Mouse (Mus musculus) megakaryocyte, embryonic 14.5 days (primary cell): ENCODE measurements at regions not wholly inside any gene's neighbourhood (a gene's known extent, or its start where the extent isn't known, plus 50 kb on each side); places are given as distances from the start of the nearest gene placed in this dataset.

Source experiments
- FLI1 ChIP-seq: IDR thresholded peaks from 2 replicates; pipeline ENCODE4 v1.6.1; 2012; ENCODE audit warnings: low read length, inconsistent platforms, mixed read lengths
- GATA1 ChIP-seq: IDR thresholded peaks from 3 replicates; pipeline ENCODE4 v1.6.1; 2012; ENCODE audit warnings: mixed read lengths, low read length, inconsistent platforms, borderline replicate concordance

DNA sequence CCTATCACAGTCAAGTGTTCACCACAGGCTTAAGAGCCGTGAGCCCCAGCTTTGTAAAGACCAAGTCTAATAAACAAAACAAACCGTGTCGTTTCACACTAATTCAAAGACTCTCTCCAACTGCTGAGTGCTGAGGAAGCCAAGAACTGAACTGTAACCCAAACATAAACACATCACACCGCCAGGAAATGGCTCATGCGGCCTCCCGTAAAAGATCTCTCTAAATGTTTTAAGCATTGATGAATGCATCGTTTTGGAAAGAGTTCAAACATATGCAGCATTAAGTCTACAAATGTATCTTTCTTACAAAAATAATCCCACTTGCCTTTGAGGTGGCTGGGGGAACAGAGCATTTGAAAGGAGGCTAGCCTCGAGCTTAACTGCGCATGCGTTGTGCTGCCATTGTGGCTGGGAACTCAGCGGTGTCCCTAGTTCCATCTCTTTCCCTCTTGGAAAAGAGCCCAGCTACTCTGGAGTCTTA is 280.7 kb downstream of the Gxylt1 start:
- no peak for TF ChIP-seq GATA1
- no peak for TF ChIP-seq FLI1
